ENCODE assay signal across 11 mouse cellular contexts in genomic region chr5:146973858-146974780, GRCm38 (mm10). TPM values are rescaled to one million over a fixed set of nuclear protein-coding genes. Genes with fewer than 3 reads are reported as not detected.
A peak's percentile ranks its signal among the peaks of the same experiment; 100 is the strongest.
DNase-seq lines count a peak whose midpoint lies in the region; ATAC-seq and TF ChIP-seq lines count a peak whose summit lies in the region.
"Had no signal": no experiment of that assay in that cellular context is flagged by ENCODE, and none has a peak within 500 bp of the region (broad histone marks: within the 10 kb centered on the region; RNA-seq: fewer than 3 reads in every experiment).

No protein-coding gene starts in this region.

- H3K36me3 ChIP-seq in thymus, adult 2 months (ENCODE audit: control insufficient read depth, insufficient read depth, low read length) = no peaks in the 10 kb centered on the region
- H3K36me3 ChIP-seq: heart, embryonic 15.5 days; neural tube, embryonic 12.5 days had no signal

- TF ChIP-seq CTCF in thymus, adult 2 months (IDR thresholded peaks at IDR 0.05; ENCODE audit: borderline replicate concordance, control insufficient read depth, extremely low read depth, insufficient read depth, low read length, poor library complexity) = no peak

- 58% methylated on average over 25 of the region's 25 CpGs for WGBS in thymus, adult 2 months

- H3K27ac ChIP-seq in thymus, adult 2 months (ENCODE audit: control insufficient read depth, insufficient read depth, low read length) = no peak overlapping the region
- H3K27ac ChIP-seq: heart, embryonic 15.5 days; hindbrain, postnatal 0 days; neural tube, embryonic 12.5 days had no signal

- no peak for ATAC-seq in monocyte, adult 5-6 weeks (replicated peaks; ENCODE audit: insufficient number of reproducible peaks, low FRiP score, low TSS enrichment, poor library complexity, severe bottlenecking)
- ATAC-seq: hindbrain, postnatal 0 days had no signal

- H3K4me1 ChIP-seq in thymus, adult 2 months (replicated peaks; ENCODE audit: control insufficient read depth, insufficient read depth, low read length) = peaks cover 17% of the 10 kb centered on the region
- H3K4me1 ChIP-seq: heart, embryonic 15.5 days had no signal

- H3K4me3 ChIP-seq in thymus, adult 2 months (ENCODE audit: control insufficient read depth, insufficient read depth, low read length) = no peak overlapping the region
- H3K4me3 ChIP-seq: heart, embryonic 15.5 days; neural tube, embryonic 12.5 days had no signal

- DNase-seq in thymus, adult 2 months = peak; percentile 10
- no peak for DNase-seq in thymus, adult 18-20 months
- peak; percentile 82 for DNase-seq in kidney, adult 9 months
- DNase-seq in lung, postnatal 10 days = peak; percentile 46
- DNase-seq in ovary, postnatal 14 days (ENCODE audit: low spot score) = no peak
- no peak for DNase-seq in frontal cortex, adult 2 months (ENCODE audit: extremely low spot score in 1 of 2, low spot score in 1 of 2)
- DNase-seq in ovary, postnatal 10 days (ENCODE audit: low spot score) = no peak

- no peaks in the 10 kb centered on the region for H3K27me3 ChIP-seq in thymus, adult 2 months (ENCODE audit: control insufficient read depth, insufficient read depth, low read length)
- H3K27me3 ChIP-seq: neural tube, embryonic 12.5 days had no signal

- TF ChIP-seq POLR2A in thymus, adult 2 months (IDR thresholded peaks at IDR 0.05; ENCODE audit: control insufficient read depth, extremely low read depth, insufficient read depth, low read length, poor library complexity) = no peak

RNA-seq across cellular contexts. Expression of gene Mtif3, which starts 10.5 kb away (rescaled TPM):
- 10.7 and 13.0 TPM in 2 replicates for polyA plus RNA-seq in thymus, adult 2 months (2012; rRNA removed)
- 22.0 and 22.7 TPM in 2 replicates for polyA plus RNA-seq in frontal cortex, adult 2 months (2012; rRNA removed)
- 8.6 to 31.9 TPM (median 11.4 TPM) in 3 replicates for total RNA-seq in monocyte, adult 5-6 weeks (2017)

RNA-seq across cellular contexts. Expression of gene Gtf3a, which starts 25.7 kb away (rescaled TPM):
- polyA plus RNA-seq in thymus, adult 2 months (2012; rRNA removed) = 85.9 and 108 TPM in 2 replicates
- polyA plus RNA-seq in frontal cortex, adult 2 months (2012; rRNA removed) = 48.2 and 55.2 TPM in 2 replicates
- total RNA-seq in monocyte, adult 5-6 weeks (2017) = 86.3 to 99.1 TPM (median 88.2 TPM) in 3 replicates

Comparison
In these comparisons a context has a peak if more than half of its experiments do, and no peak if none do; other contexts are left out.
1. DNase-seq: peak in thymus, adult 2 months (single experiment), kidney, adult 9 months (single experiment) and lung, postnatal 10 days (single experiment); none in thymus, adult 18-20 months (0 of 2), ovary, postnatal 14 days (single experiment), frontal cortex, adult 2 months (0 of 2) and ovary, postnatal 10 days (single experiment).